Mouse (Mus musculus) telencephalon, adult 2 months (tissue): ENCODE data around the gene Ndufb6.

Source experiments
- DNase-seq: peaks from one replicate; pipeline ENCODE4 v3.0.0-alpha.2; 2011; ENCODE audit warnings: low read depth, low spot score

The Ndufb6 gene

DNA sequence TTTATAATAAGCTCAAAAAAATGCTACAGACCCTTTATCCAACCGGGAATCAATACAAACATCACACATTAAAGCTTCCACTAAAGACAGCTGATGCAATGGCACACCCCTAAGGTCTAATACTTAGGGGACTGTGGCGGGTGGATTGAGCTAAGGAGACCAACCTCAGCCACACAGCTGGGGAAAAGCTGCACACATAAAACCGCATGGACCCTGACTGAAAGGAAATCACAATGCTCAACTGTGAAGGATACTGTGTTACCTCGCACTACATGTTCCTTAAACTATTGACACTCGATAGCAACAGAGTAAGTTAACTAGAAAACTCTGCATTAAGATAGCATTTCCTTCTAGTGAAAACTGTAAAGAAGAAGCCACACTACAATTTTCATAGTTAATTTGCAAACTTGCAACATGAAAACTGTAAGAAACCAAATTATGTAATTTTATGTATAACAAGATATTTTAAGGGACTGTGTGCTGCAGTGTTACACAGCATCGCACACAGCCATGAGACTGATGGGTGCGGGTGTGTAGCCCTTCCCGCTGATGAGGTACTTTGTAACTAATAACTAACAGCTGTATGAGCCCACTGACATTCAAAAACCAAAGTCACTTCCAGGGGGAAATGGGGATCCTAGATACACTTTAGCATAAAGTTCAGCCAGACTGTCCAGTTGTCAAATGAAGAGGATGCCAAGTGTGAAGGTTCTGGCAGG is 24.7 kb downstream of the Ndufb6 start:
- DNase-seq = no peak

GRCm38 (mm10) chr4:40253766-40254165 is 25.5 kb downstream of the Ndufb6 start:
- DNase-seq = no peak

GRCm38 (mm10) chr4:40250984-40251383 is 28.2 kb downstream of the Ndufb6 start:
- no peak for DNase-seq

DNA sequence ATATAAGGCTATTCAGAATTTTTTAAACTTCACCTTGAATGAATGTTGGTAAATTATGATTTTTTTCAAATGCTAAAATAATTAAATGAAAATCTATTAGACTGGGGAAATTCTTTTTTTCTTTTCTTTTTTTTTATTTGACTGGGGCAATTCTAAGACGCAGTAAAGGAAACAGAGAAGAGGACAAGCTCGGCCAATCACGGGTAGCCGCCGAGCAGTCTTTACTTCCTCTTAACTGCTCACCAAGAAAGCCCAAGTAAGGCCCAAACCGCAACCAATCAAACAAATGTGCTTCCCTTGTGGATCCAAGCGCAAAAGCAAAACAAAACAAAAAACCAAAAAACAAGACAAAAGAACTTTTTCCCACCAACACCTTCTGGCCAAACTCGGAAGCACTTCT is 35.2 kb downstream of the Ndufb6 start:
- no peak for DNase-seq

- DNase-seq = no peak
These were observed 36.2 kb downstream of the Ndufb6 start for GRCm38 (mm10) chr4:40243006-40243405.

- DNase-seq = no peak
These were observed 37.3 kb downstream of the Ndufb6 start for GRCm38 (mm10) chr4:40241928-40242327.

GRCm38 (mm10) chr4:40240272-40240744 is 38.9 kb downstream of the Ndufb6 start:
- no peak for DNase-seq

DNA sequence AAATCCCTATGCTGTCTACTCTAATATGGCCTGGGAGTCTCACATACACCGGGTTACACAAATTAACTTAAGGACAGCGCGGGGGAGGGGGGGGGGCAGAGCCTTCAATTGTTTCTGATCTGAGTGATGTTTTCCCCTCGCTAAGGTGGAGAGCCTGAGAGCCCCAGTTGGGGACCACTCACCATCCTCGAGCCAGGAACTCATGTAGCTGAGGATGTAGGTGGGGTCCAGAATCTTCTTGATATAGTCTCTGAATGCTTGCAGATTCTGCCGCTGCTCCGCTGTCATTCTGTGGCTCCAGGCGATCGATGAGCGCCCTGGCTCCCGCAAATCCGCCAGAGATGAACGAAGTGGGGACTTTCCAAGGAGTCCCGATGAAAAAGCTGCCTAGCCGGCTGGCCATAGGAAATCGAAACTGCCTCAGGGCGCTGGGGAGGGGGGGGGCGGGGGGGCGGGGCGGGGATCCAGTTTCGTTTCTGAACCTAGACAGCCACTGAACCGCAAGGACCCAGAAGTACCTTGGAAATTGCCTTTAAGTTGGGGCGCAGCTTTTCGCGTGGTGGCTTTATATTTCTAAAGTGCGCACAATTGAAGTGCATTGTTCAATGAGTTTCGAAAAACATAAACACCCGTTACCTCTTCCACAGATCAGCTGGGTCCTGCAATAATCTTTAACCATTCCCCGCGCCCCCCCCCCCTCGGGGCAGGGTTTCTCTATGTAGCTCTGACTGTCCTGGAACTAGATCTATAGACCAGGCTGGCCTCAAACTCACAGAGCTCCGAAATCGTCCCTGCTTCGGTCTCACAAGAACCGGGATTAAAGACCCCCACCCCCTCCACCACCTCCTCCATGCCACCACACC is 39.6 kb downstream of the Ndufb6 start, which contains the start of gene Ddx58:
TSS of gene Ddx58 (minus strand) at position 420 of the 863 bp plus-strand sequence.
- DNase-seq = no peak

GRCm38 (mm10) chr4:40238483-40239408 is 40.5 kb downstream of the Ndufb6 start:
- no peak for DNase-seq

- no peak for DNase-seq
These were observed 42.4 kb downstream of the Ndufb6 start for GRCm38 (mm10) chr4:40236829-40237228.

- no peak for DNase-seq
These were observed 45.0 kb downstream of the Ndufb6 start for GRCm38 (mm10) chr4:40234256-40234655.

DNA sequence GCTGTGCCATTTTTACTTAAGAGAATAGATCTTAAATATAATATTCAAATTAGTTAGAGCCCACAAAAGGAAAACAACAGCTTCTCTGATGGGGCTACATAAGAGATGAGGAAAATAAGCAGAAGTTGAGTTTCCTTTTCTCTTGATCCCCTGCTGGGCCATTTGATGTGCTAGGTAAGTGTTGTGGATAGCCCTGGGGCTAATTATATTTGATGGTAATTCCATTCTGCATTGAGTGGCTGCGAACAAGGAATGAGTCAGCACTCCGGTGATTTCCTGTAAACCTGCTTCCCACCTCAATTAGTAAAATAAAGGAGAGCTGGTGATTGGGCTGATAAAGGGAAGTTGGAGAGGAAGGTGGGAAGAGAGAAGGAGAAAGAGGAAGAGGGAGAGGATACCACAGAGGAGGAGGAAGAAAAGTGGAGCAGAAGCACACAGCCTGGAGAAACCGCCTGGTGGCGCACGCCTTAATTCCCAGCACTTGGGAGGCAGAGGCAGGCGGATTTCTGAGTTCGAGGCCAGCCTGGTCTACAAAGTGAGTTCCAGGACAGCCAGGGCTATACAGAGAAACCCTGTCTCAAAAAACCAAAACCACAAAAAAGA is 46.1 kb downstream of the Ndufb6 start:
- no peak for DNase-seq

DNA sequence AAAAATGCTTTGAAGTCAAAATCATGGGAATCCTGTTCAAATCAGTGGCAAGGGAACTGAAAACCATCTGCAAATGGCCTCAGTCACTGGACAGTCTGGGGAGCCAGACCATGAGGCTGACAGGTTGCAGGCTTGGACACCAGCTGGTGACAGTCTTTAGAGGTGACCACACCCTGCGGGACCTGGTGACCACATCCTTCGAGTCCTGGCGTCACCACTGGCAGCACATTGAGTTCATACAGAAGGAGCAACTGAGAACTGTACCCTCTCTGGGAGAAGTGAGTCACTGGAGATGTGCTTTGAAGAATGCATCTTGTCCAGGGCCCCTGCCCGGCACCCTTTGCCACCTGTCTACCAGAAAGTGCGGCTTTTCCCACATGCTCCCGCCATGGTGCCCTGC is 49.5 kb downstream of the Ndufb6 start:
- no peak for DNase-seq

DNA sequence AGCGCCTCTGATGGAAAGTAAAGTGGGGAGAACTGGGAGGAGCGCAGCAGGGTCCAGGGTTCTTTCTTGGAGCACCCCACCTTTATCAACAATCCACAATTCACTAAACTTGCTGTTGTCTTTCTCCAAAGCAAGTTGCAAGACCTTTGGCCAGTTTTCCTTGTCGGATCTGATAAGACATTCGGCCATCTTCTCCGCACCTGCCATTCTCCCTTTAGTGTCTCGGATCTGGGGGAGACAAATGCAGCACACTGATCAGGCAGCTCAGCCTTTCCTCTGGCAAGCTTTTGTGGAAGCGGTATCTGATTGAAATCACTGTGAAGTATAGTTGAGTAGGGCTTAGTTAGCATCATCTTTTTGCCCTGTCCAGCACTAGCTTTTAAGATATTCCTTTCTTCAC is 51.3 kb downstream of the Ndufb6 start:
- no peak for DNase-seq

DNA sequence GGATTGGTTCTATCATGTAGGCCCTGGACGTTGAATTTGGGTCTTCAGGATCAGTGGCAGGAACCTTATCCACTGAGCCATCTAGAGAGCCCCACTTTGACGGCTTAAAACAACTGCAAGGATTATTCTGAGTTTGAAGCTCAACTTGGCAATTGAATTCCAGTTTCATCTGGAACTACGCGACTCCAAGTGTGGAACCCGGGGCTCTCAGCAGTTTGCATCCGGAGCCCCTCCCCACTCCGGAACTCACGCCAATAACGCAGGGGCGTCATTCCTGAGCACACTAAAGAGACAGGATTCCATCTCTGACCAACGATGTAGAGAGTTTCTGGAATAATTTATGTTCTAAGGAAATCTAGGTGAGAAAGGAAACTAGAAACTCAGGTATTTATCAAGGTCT is 52.1 kb downstream of the Ndufb6 start:
- no peak for DNase-seq

DNA sequence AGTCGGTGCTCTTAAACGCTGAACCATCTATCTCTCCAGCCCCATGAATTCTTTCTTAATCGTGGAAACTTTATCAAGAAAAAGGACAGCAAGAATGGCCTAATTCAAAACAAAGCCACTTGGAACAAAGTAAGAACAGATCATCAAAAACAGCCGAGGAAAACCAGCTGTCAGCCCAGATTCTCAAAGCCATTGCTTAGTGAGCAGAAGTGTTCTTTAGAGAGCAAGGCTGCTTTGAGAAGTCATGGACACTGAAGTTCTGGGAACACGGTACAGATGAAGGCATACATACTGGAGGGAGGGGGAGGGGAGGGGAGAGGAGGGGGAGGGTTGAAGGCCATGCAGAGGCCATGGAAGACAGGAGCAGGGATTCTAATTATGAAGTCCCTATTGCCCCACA is 53.1 kb downstream of the Ndufb6 start:
- DNase-seq = no peak

- no peak for DNase-seq
These were observed 57.2 kb downstream of the Ndufb6 start for GRCm38 (mm10) chr4:40221876-40222585.

DNA sequence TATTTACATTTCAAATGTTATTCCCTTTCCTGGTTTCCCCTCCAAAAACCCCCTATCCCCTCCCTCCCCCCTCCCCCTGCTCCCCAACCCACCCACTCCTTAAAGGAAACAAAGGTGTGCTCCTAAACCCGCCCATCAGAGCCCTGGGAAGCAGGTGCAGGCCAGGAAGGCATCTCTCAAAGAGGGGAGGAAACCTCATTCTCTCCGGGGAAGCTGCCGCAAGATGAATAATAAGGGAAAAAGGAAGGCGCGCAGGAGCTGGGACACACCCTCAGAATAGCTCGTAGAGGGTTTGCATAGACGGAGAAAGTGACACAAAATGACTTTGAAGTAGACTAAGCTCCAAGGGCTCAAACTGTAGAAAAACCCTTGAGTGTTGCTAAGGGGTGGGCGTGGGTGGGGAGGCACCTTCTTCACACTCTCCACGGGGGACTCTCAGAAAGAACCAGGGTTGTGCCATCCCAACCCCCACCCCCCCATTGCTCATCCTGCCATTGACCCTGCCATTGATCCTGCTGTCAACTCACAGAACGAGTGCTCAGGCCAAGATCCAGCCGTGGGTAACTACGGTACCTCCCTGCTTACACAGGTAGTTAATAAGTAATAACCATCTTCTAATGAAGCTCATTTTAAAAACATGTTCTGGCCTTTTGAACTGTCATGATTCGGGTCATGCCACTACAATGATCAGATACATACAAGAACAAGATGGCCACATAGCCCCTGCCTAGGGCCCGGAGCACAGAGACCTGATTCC is 58.0 kb downstream of the Ndufb6 start:
- DNase-seq = no peak
